Mouse (Mus musculus) spleen, postnatal 36 days (tissue): ENCODE measurements at regions not wholly inside any gene's neighbourhood (a gene's known extent, or its start where the extent isn't known, plus 50 kb on each side); places are given as distances from the start of the nearest gene placed in this dataset.
A peak's percentile ranks its signal among the peaks of the same experiment; 100 is the strongest.

Experiments used
- DNase-seq, 2 experiments: peaks; one replicate each; pipeline ENCODE4 v3.0.0; 2022; ENCODE audit warnings: low spot score in 2 of 2, mixed read lengths in 1 of 2

DNA sequence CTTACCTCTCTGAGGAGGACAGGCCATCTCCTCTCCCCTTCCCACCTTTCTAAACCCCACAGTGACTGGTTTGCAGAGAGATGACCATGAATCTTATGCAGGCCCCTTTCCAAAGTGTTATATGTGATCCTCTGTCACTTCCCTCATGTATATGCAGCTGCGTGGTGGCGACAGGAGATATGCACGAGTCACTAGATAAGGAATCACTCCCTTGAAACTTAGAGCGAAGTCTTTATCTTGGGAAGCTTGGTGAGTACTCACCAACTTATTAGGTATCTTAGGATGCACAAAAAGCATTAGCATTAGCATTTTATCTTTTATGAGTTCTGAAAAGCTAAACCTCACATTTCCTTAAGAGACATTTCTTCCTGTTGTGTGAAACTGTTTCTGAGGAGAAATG, 421.9 kb downstream of the Tmem161b start:
- DNase-seq: no peak

DNA sequence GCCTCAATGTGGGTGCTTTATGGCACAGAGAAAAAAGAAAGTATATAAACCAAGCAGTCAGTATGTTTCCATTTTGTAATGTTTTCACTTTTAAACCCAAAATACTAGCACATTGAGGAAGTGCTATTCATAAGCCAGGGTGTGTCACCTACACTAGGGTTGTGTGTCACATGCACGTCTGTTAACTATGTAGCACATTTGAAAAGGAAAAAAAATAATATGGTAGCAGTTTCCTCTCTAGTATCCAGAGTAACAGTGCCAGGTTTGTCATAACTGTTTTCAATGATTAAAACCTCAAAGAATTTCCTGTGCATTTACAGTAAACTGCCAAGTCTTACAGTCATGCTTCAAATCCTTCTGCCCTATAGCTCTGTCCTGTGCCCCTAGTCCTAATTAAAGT, 424.8 kb downstream of the Tmem161b start:
- DNase-seq: no peak

DNA sequence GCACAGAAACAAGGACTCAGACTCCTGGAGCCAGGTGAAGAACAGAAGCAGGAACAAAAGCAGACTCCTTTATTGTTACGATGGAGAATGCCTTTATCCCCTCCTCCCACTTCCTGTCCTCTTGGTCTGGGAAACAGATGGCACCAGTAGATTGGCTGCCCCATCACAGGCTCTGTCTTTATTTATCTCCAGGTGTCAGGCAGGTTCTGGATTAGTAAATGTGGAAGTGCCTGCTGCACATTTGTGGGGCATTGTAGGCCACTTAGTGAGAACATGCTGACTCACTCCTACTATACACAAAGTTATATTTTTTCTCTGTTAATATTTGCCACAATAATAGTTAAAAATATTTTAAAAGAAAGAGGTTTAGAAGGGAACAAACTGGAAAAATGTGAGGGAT, 426.0 kb downstream of the Tmem161b start:
- no peak for DNase-seq

DNA sequence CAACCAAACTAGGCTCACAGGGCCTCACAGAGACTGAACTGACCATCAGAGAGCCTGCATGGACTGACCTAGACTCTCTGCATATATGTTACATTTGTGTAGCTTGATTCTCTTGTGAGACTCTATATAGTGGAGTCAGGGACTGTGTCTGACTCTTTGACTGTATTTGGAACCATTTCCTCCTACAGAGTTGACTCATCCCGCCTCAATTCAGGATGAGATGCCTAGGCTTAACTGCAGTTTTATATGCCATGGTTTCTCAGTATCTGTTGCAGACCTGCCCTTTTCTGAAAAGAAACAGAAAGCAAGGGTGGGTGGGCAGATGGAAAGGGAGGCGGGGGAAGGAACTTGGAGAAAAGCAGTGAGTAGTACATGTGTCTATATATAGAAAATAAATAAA, 441.9 kb downstream of the Tmem161b start:
- DNase-seq: no peak

DNA sequence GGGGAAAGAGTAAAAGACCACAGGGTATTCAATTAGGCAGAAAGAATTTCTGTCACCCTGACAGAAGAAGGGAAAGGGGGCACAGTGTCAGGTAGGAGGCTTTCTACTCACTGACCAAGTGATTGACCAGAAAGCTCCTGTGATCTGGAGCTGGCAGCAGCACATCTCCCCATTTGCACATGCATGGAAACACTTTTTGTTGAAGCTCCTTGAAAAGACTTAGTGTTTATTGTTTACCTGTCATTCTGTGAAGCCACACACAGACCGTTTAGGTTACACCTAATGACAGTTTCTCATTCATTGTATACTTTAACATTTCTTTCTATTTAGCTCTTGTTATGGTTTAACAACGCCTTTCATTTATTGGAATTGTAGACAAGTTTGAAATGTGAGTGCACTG, 458.9 kb downstream of the Tmem161b start:
- DNase-seq: no peak

DNA sequence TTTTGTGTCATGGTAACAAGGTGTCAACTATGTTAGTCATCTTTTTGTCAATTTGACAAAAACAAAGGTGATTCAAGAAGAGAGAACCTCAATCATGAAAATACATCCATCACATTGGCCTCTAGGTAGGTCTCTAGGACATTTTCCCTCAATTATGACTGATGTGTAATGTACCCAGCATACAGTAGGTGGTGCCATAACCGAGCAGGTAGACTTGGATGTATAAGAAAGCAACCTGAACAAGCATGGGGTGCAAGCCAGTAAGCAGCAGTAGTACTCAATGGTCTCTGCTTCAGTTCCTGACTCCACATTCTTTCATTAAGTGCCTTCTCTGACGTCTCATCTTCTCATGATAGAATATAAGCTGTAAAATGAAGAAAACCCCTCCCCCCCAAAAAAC, 463.8 kb downstream of the Tmem161b start:
- no peak for DNase-seq

DNA sequence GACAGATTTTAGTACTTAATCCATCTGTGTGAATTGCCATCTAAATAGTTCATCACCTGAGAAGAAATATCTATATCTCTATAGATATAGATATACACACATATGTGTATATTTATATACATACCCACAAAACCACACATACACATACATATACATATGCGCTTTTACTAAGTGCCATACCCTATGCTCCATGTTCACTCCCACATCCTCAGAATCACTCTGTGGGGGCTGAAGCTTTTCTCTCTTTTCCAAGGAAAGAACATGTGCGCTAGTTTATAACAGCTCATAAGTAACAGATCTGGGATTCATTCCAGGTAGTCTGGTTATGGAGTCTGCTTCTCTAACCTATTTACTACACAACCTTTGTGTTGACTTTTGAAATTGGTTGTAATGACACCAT, 471.4 kb downstream of the Tmem161b start:
- DNase-seq: no peak

DNA sequence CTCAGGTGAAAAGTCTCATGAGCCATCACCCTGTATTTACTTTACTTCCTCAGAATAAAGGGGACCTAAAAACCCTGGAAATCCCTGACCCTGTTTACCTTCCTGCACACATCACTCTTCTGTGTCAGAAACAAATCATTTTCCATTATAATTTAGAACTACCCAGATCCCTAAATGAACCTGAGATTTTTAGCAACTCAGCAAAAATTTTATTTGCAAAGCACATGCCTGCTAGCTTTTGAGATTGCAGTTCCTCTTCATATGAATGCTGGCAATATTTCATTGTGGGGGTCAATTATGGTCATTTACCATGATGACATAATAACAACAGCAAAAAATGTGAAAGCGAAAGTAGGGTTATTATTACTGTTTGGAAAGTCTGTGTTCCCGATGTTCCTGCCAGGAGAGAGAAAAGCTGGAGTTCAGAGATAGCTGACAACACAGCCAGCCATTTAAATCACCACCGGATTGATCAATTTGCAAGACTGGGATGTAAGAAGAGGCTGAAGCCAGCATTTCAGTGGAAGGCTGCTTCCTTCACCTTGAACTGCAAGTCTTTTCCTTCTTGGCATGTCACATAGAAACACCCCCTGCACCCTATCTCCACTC, 476.5 kb downstream of the Tmem161b start:
- no peak for DNase-seq

DNA sequence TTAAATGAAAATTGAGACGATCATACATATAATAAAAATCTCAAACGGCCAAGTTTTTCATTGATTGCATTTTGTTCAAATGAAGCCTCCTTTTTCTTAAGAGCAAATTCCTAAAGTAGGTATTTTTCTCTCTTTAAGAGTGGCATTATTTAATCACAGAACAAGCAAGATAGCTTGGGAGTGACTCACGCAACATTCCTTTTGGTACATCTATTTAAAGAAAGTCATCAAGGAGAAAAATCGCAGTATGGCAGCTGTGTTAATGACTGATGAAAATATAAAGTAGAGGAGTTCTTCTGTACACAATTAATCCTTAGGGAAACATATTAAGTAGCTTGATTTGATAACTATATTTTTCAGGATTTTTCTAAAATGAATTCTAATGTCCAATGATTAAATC, 448.0 kb upstream of the Ccnh start:
- DNase-seq: no peak

DNA sequence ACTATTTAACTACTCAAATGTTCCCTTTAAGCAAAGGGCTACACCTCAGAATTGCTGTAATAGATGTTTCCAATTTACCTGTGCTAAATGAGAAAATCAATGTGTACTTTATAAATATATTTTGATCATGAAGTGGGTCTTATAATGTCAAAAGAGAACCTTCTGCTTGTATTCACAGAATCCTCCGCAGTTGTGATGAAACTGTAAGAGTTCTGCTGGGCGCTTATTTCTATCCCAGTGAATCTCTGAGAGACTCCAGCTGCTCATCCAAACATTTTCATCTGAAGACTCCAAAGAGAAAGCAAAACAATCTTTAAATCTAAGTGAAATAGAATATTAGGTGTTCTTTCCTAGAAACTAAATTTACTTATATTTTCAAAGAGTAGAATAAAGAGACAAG, 440.9 kb upstream of the Ccnh start:
- DNase-seq: no peak

DNA sequence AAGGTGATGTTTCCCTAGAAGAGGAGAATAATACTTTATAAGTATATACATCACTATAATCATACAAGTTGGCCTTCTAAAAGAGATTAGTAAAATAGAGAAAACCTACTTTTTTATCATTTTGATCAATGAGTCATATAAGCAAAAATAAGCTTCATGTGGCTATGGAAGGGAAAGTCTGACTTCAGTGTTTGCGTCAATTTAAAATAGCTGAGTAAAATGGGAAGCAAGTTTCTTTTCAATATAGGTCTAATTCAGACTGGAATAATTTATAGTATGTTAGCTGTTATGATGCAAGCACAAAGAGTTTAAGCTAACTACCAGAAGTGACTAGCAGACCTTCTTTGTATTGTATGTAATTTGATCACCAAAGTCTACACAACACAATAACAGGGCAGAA, 440.0 kb upstream of the Ccnh start:
- DNase-seq: no peak

DNA sequence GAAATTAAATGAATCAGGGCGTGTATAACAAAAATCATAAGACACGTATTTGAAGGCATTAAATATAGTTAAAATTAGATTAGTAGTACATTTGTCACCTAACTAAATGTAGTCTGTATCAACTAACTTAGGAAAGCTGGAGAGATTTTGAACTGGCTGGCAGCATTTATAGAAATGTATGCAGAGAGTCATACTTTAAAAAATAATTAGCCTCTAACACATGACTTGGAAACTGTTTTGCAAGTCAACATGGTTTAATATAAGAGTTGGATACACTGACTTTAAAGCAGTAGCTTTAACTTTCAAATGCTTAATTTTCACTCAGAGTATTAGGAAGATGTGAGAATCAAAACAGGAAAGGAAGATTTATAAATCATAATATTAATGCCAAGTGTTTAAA, 439.1 kb upstream of the Ccnh start:
- no peak for DNase-seq

DNA sequence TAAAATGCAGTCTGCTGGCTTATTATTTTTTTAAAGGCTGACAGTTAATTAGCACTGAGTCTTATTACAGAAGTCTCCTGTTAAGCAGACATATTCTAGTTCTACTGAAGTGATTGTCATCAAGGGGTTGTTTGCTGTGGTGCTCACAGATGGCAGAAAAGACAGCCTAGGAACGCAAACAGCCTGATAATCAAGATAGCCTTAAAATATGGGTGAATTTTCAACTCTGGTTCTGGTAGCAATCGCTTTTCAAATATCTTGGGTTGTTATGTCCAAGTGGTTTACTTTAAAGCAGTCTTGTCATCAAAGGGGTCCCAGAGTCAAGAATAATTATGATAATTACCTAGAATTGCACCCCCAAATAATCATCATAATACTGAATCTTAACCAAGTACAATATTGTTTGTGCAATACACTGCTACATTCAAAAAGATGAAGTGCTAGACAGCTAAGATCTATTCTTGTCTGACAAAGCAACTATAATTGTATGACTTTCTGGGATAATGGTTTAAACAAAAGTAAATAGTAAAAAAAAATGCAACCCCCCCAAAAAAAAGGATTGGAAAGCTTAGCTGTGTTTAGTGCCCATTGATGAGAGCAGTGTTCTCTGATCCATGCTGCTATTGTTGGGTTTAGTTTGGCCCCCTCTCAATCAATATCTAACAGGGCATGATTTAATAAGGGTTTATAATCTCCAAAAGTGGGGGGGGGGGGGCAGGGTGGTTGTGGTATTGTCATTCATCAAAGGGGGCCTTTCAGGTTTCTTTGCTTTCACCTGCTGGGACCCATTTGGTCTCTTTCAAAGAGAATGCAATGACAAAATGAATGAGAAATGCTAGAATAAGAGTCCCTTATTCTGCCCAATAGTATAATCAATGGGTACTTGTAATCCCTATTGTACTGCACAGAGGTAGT, 437.4 kb upstream of the Ccnh start:
- no peak for DNase-seq

DNA sequence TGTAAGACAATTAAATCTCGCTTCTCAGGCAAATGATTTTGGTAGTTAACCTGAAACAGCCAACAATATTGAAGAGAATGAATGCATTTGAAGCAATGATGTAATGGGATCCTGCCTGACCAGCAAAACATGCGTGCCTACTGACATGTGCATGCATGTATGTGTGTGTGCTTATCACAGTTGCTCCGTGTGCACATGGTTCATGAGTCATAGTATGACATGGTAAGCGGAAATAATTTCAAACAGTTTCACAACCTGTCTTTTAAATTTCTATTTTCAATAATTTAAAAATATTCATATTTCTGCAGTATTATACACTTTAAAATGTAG, 436.8 kb upstream of the Ccnh start:
- DNase-seq: no peak

DNA sequence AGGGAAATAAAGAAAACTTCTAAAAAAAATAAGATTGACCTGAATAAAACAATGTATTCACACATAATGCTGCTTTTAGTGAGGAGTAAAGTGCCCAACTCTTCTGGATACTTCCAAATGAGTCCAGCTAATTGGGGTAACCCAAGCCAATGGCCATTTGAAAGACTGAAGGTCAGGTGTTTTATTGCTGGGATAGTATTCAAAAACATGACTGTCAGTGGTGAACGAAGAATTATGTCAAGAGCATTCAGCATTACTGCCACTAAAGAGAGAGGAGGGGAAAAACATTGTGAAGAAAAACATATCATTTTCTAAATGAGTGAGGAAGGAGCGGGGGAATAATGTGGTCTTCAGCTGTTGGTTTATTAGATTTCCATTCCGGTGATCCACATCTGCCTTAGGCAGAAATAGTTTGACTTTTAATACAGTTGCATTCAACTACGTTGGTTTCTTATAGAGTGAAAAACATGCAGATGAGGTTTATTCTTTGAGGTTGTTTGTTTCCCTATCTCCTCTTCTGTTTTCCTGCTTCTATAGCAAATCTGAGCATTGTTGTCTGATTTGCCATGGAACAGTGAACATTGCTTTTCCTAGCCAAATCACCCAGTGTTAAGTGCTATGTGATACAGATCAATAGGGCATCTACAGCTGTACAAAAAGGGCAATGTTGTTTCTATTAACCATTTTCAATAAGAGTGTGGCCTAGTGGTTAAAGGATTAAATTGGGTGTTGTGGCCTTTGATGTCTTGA, 435.3 kb upstream of the Ccnh start:
- DNase-seq: no peak

DNA sequence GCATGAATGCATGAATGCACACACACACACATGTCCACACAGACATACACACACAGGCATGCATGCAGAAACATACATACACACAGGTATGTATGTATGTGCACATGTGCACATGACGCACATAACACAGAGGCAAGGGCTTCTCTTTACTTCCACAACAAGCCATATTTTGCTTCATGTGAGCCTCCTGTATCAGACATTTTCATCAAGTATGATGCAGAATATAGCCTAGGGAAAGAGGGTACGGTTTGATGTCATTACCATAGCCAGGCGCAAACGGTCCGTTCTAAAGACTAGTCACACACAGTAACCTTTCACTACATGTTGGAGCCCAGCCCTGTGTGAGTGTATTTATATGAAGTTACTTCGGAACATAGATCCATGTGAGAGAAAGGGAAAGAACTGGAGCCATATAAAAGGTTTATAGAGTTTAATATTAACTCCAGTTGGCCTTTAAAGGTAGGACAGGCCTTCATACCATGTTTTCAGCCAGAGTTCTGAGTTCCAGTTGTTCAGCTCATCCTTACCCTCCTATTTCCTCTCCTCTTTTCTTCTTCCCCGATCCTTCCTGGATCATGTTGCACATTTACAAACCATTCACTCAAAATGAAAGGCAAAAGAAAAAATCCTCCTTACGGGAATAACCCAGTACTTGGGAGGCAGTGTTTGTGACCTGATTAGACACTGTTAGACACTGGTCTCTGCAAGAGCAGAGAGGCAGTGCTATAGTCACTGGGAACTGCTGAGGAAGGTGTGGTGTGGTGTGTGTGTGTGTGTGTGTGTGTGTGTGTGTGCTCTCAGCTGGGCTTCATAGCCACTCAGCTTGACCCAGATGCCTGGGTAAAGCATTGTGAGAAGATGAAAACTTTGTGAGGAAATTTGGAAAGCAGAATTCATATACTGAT, 434.1 kb upstream of the Ccnh start:
- no peak for DNase-seq

DNA sequence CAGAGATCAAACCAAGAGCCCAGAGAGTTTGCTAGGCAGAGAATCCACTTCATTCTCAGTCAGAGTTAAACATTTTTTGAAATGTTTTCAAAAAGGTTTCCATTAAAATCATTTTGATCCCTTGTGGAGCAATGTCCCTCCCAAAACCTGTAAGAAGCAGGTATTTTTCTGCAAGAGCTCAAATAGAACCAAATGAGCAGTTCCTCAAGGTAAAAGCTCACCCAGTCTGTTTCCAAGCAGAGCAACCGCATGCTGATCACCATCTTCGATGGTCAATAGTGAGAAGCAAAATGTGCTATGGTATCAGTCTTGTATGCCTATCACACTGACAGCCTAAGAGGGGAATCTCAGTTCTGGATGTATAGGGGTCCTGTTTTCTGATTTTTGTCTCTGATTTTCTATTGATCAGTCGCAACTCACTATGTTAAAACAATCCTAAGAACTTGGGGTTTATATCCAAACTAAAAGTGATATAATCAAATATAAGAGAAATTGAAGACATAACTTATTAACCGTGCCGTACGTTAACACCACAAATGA, 432.3 kb upstream of the Ccnh start:
- no peak for DNase-seq

DNA sequence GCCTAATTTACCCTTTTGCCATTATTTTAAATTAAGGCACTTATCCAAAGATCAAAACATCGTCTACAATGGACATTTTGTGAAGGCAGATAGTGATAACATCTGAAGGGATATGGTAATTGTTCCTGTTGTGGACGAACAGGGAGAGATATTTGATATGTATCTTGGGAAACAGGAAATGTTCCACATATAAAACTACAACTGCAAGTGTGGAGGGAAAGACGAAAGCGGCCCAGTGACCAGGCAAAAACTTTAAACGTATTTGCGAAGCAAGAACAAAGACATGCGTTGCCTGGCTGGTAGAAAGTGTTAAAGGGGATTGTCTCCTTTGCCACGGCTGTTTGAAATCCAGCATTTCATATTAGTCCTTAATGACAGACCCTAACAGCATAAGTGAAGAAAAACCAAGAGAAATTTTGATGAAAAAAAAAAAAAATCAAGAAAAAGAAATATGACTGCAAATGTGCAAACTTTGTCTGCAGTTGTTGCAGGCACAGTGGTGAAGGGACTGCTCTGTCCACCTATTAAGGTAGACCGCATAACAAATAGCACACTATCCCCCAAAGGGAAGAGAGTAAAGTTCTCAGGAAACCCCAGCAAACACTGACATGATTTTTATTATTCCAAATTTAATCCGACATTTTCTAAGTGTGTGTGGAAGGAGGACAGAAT, 431.2 kb upstream of the Ccnh start:
- no peak for DNase-seq

DNA sequence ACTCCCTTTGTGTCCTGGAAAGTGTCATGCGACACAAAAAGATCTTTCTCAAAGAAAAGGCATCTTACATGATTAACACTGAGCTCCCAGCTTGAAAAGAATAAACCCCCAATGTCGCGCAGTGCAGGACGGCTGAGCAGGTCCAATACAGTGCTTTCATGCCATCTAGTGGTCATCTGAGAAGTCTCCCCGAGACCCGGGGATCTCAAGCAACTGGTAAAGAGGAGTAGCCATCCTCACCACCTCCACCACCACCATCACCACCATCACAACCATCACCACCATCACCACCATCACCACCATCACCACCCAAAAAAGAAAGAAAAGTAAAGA, 430.7 kb upstream of the Ccnh start:
- peak; percentile 8 to 14 for DNase-seq

DNA sequence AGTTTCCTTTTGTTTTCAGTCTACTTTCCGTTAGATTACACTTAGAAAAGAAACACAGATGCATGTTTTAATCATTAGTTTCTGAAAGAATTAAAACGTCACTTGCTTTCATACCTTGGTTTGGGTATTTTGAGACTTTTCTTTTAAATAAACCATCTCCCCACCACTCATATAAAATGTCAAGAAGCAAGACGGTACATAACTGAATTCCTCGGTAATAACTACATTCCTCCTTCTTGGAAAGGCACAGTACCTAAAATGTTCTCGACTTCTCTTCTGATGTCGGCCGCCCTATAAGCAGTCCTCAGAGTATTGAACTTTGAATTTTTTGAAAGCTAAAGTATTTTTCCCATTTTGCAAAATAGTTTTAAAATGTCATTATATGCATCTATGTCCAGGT, 430.1 kb upstream of the Ccnh start:
- DNase-seq: no peak

DNA sequence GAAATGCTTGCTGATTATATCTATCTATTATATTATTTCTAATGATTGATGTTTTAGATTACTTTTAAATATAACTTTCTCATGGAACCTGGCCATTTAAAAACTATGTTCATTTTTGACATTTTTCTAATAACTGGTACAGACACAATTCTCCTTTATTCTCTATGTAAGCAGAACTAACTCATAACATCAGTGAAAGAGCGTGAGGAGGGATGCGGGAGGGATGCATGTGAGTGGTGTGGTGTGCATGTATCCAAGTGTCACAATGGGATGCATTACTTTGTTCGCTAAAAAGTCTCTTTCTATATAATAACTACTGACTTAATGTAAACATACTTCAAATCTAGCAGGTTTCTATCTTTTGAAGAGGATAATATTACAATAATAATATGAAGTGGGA, 428.7 kb upstream of the Ccnh start:
- no peak for DNase-seq
